Mouse (Mus musculus): Measurements from ENCODE around the gene Ing5.

DNA sequence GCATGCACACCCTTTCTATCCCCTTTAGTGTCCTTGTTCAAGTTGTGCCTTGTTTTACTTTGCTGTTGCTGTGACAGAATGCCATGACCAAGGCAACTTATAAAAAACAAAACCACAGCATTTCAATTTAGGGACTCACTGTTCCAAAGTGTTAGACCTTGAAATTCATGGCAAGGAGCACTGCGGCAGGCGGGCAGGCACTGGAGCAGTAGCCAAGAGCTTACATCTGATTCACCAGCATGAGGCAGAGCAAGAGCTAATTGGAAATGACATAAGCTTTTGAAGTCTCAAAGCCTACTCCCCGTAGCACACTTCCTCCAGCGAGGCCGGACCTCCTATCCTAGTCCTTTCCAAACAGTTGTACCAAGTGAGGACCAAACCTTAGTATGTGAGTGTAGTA lies 27.1 kb upstream of the Ing5 start:
- TF ChIP-seq CTCF (IDR thresholded peaks at IDR 0.05) (no peak), EP300 (IDR thresholded peaks at IDR 0.05; ENCODE audit: insufficient read depth, low read depth, low read length) (no peak)

All from heart, adult 2 months (tissue).